Mouse (Mus musculus) mammary gland, adult 2 months (tissue): Measurements from ENCODE around the gene Ythdf2. TPM values are rescaled to one million over a fixed set of nuclear protein-coding genes. Genes with fewer than 3 reads are reported as not detected.

Experiments used
- polyA plus RNA-seq: library from polyadenylated mRNA; depleted of rRNA; stranded (reverse); fragments of >200 nt; gene quantifications from 2 replicates; pipeline ENCODE4 v1.2.3, GENCODE M21; 2012; ENCODE audit warnings: low replicate concordance; rRNA removed

The Ythdf2 gene
- polyA plus RNA-seq = 15.4 and 24.5 TPM in 2 replicates

GRCm38 (mm10) chr4:132211953-132212734, at the start of gene Ythdf2:
Gene Ythdf2 (minus strand): TSS chr4:132212303.

GRCm38 (mm10) chr4:132144080-132144841, 67.8 kb downstream of the Ythdf2 start, which contains the start of gene Oprd1:
Gene Oprd1 (minus strand): TSS chr4:132144486.

Other genes with a start within 250 kb of the Ythdf2 start
- 0.12 and 0.14 TPM in 2 replicates for gene Gm10300, start 137.6 kb downstream of the Ythdf2 start, polyA plus RNA-seq
- 23.8 and 31.9 TPM in 2 replicates for gene Epb41, start 137.0 kb downstream of the Ythdf2 start, polyA plus RNA-seq
- 1.7 and 4.6 TPM in 2 replicates for gene Oprd1, start 67.8 kb downstream of the Ythdf2 start, polyA plus RNA-seq
- gene Gmeb1, start 49.3 kb upstream of the Ythdf2 start, polyA plus RNA-seq = 11.4 and 15.9 TPM in 2 replicates
- 3.7 and 8.7 TPM in 2 replicates for gene Taf12, start 62.1 kb upstream of the Ythdf2 start, polyA plus RNA-seq
- 3.2 and 5.4 TPM in 2 replicates for gene Rab42, start 91.1 kb upstream of the Ythdf2 start, polyA plus RNA-seq
- gene Trnau1ap, start 117.2 kb upstream of the Ythdf2 start, polyA plus RNA-seq = 15.3 and 18.3 TPM in 2 replicates
- gene Rcc1, start 141.3 kb upstream of the Ythdf2 start, polyA plus RNA-seq = 5.9 and 6.3 TPM in 2 replicates
- 6.6 and 7.6 TPM in 2 replicates for gene Phactr4, start 210.2 kb upstream of the Ythdf2 start, polyA plus RNA-seq